Mouse (Mus musculus) MEL (cell line): ENCODE measurements around the gene Rpl14. TPM values are rescaled to one million over a fixed set of nuclear protein-coding genes. Genes with fewer than 3 reads are reported as not detected.

Source experiments
- DNase-seq: peaks from one replicate; pipeline ENCODE4 v3.0.0; 2011; ENCODE audit warnings: low read depth, low spot score
- H3K27ac ChIP-seq: 2 replicates; pipeline ENCODE4 v1.5.1; 2012; ENCODE audit warnings: low read depth, mild to moderate bottlenecking, control low read depth, low read length, moderate library complexity; ENCODE audit not compliant: control insufficient read depth
- H3K27me3 ChIP-seq, 2 experiments: fragments of 150-350 bp in 1 of 2; sonication (generic) in 1 of 2; 2 replicates each; pipeline ENCODE4 v1.6.1; 2012; ENCODE audit warnings: low read length in 2 of 2, mild to moderate bottlenecking in 2 of 2, improper control_type of control experiment in 1 of 2, moderate library complexity in 1 of 2; ENCODE audit not compliant: insufficient read depth in 2 of 2, control insufficient read depth in 1 of 2
- H3K36me3 ChIP-seq, 2 experiments: 2 replicates each; pipeline ENCODE4 v1.6.1; 2012 to 2014; ENCODE audit warnings: low read length in 2 of 2, improper control_type of control experiment in 1 of 2, inconsistent platforms in 1 of 2, mild to moderate bottlenecking in 1 of 2; ENCODE audit not compliant: insufficient read depth in 2 of 2, control insufficient read depth in 1 of 2
- H3K4me1 ChIP-seq, 2 experiments: fragments of 150-350 bp in 1 of 2; sonication (generic) in 1 of 2; 2 replicates each; pipeline ENCODE4 v1.6.1; 2012; ENCODE audit warnings: low read length in 2 of 2, improper control_type of control experiment in 1 of 2, mild to moderate bottlenecking in 1 of 2; ENCODE audit not compliant: insufficient read depth in 2 of 2, control insufficient read depth in 1 of 2
- H3K4me3 ChIP-seq, 2 experiments: fragments of 150-350 bp in 1 of 2; sonication (generic) in 1 of 2; 2 replicates each; pipeline ENCODE4 v1.5.1; 2012; ENCODE audit warnings: low read depth in 2 of 2, low read length in 2 of 2, mild to moderate bottlenecking in 2 of 2, moderate library complexity in 2 of 2, control low read depth in 1 of 2, improper control_type of control experiment in 1 of 2; ENCODE audit not compliant: control insufficient read depth in 1 of 2, insufficient read depth in 1 of 2
- H3K79me2 ChIP-seq: 2 replicates; pipeline ENCODE4 v1.6.1; 2012; ENCODE audit warnings: mild to moderate bottlenecking, low read length, moderate library complexity; ENCODE audit not compliant: control insufficient read depth, poor library complexity, insufficient read depth
- H3K9ac ChIP-seq: 2 replicates; pipeline ENCODE4 v1.6.1; 2012; ENCODE audit warnings: low read depth, mild to moderate bottlenecking, control low read depth, low read length, moderate library complexity; ENCODE audit not compliant: control insufficient read depth, poor library complexity, severe bottlenecking
- H3K9me3 ChIP-seq: fragments of 150-350 bp; sonication (generic); replicated peaks from 2 replicates; pipeline ENCODE4 v1.6.1; 2012; ENCODE audit warnings: mild to moderate bottlenecking, low read length, improper control_type of control experiment, moderate library complexity; ENCODE audit not compliant: insufficient read depth
- BHLHE40 ChIP-seq: IDR thresholded peaks from 2 replicates; pipeline ENCODE4 v1.6.1; 2012; ENCODE audit warnings: low read depth, mild to moderate bottlenecking, inconsistent platforms, low read length, improper control_type of control experiment, borderline replicate concordance
- CHD2 ChIP-seq: IDR thresholded peaks from 2 replicates; pipeline ENCODE4 v1.6.1; 2011; ENCODE audit warnings: low read length, improper control_type of control experiment
- CTCF ChIP-seq, 3 experiments: IDR thresholded peaks in 2 of 3; conservative IDR thresholded peaks in 1 of 3; 2 replicates each; pipeline ENCODE4 v1.5.1; 2011 to 2012; ENCODE audit warnings: low read length in 3 of 3, low read depth in 2 of 3, mild to moderate bottlenecking in 2 of 3, improper control_type of control experiment in 1 of 3, inconsistent platforms in 1 of 3, mixed read lengths in 1 of 3, moderate library complexity in 1 of 3; ENCODE audit not compliant: control insufficient read depth in 1 of 3, insufficient read depth in 1 of 3, poor library complexity in 1 of 3, severe bottlenecking in 1 of 3
- E2F4 ChIP-seq: IDR thresholded peaks from 2 replicates; pipeline ENCODE4 v1.6.1; 2011; ENCODE audit warnings: low read depth, low read length, improper control_type of control experiment, borderline replicate concordance
- ETS1 ChIP-seq: IDR thresholded peaks from 2 replicates; pipeline ENCODE4 v1.6.1; 2012; ENCODE audit warnings: low read depth, mild to moderate bottlenecking, inconsistent platforms, low read length, improper control_type of control experiment, moderate library complexity
- GABPA ChIP-seq: IDR thresholded peaks from 2 replicates; pipeline ENCODE4 v1.6.1; 2012; ENCODE audit warnings: low read depth, mild to moderate bottlenecking, inconsistent platforms, low read length, improper control_type of control experiment, moderate library complexity
- GATA1 ChIP-seq: IDR thresholded peaks from 2 replicates; pipeline ENCODE4 v1.6.1; 2011; ENCODE audit warnings: low read depth, low read length, improper control_type of control experiment
- HCFC1 ChIP-seq: IDR thresholded peaks from 2 replicates; pipeline ENCODE4 v1.6.1; 2012; ENCODE audit warnings: low read depth, mild to moderate bottlenecking, inconsistent platforms, low read length, improper control_type of control experiment, moderate library complexity
- JUND ChIP-seq: IDR thresholded peaks from 2 replicates; pipeline ENCODE4 v1.6.1; 2011; ENCODE audit warnings: low read depth, mild to moderate bottlenecking, improper control_type of control experiment, low read length
- KAT2A ChIP-seq: conservative IDR thresholded peaks from 2 replicates; pipeline ENCODE4 v1.6.1; 2012; ENCODE audit warnings: low read depth, low read length, improper control_type of control experiment, inconsistent platforms
- MAFK ChIP-seq: IDR thresholded peaks from 2 replicates; pipeline ENCODE4 v1.6.1; 2011; ENCODE audit warnings: low read depth, mild to moderate bottlenecking, low read length, improper control_type of control experiment, borderline replicate concordance
- MAX ChIP-seq: IDR thresholded peaks from 2 replicates; pipeline ENCODE4 v1.6.1; 2011; ENCODE audit warnings: low read length, improper control_type of control experiment
- MYB ChIP-seq: IDR thresholded peaks from 2 replicates; pipeline ENCODE4 v1.6.1; 2011; ENCODE audit warnings: mild to moderate bottlenecking, low read depth, low read length, improper control_type of control experiment
- MYC ChIP-seq: IDR thresholded peaks from 2 replicates; pipeline ENCODE4 v1.6.1; 2011; ENCODE audit warnings: low read depth, mild to moderate bottlenecking, low read length, improper control_type of control experiment, moderate library complexity
- NRF1 ChIP-seq: IDR thresholded peaks from 2 replicates; pipeline ENCODE4 v1.6.1; 2014; ENCODE audit warnings: low read depth, mild to moderate bottlenecking, inconsistent platforms, low read length, improper control_type of control experiment, moderate library complexity; ENCODE audit not compliant: poor library complexity, insufficient read depth, severe bottlenecking
- POLR2A ChIP-seq, 2 experiments: IDR thresholded peaks; 2 replicates each; pipeline ENCODE4 v1.6.1; 2011 to 2012; ENCODE audit warnings: low read length in 2 of 2, mild to moderate bottlenecking in 2 of 2, control low read depth in 1 of 2, improper control_type of control experiment in 1 of 2, low read depth in 1 of 2, moderate library complexity in 1 of 2; ENCODE audit not compliant: control insufficient read depth in 1 of 2, insufficient read depth in 1 of 2, poor library complexity in 1 of 2
- POLR2AphosphoS2 ChIP-seq: IDR thresholded peaks from 2 replicates; pipeline ENCODE4 v1.6.1; 2011; ENCODE audit warnings: low read length, improper control_type of control experiment
- POLR2AphosphoS5 ChIP-seq: IDR thresholded peaks from 2 replicates; pipeline ENCODE4 v1.6.1; 2012; ENCODE audit warnings: low read depth, borderline replicate concordance, mild to moderate bottlenecking, inconsistent platforms, low read length, moderate library complexity, mixed read lengths
- SIN3A ChIP-seq: IDR thresholded peaks from 2 replicates; pipeline ENCODE4 v1.6.1; 2012; ENCODE audit warnings: low read length, improper control_type of control experiment, inconsistent platforms
- TAL1 ChIP-seq: IDR thresholded peaks from 2 replicates; pipeline ENCODE4 v1.6.1; 2012; ENCODE audit warnings: mild to moderate bottlenecking, inconsistent platforms, low read length, moderate library complexity, mixed read lengths
- TBP ChIP-seq: IDR thresholded peaks from 2 replicates; pipeline ENCODE4 v1.8.0; 2011; ENCODE audit warnings: low read depth, low read length, improper control_type of control experiment
- UBTF ChIP-seq: IDR thresholded peaks from 2 replicates; pipeline ENCODE4 v1.6.1; 2012; ENCODE audit warnings: low read depth, mild to moderate bottlenecking, inconsistent platforms, low read length, improper control_type of control experiment, moderate library complexity, borderline replicate concordance; ENCODE audit not compliant: insufficient read depth
- ZMIZ1 ChIP-seq: IDR thresholded peaks from 2 replicates; pipeline ENCODE4 v1.6.1; 2012; ENCODE audit warnings: low read depth, mild to moderate bottlenecking, inconsistent platforms, low read length, improper control_type of control experiment, moderate library complexity
- polyA plus RNA-seq, 2 experiments: library from polyadenylated mRNA; stranded (reverse) in 1 of 2; unstranded in 1 of 2; fragments of >175 nt in 1 of 2; fragments of >200 nt in 1 of 2; gene quantifications; 2 replicates each; pipeline versions ENCODE4 v1.2.1 to v1.2.4; 2012; ENCODE audit warnings: low replicate concordance in 2 of 2, low read depth in 1 of 2; ENCODE audit not compliant: insufficient read length in 2 of 2, insufficient read depth in 1 of 2, missing spikeins in 1 of 2
- total RNA-seq: library from RNA; depleted of rRNA; stranded (reverse); fragments of 300-350 nt; gene quantifications from 2 replicates; pipeline ENCODE4 v1.2.3, GENCODE M21; 2012

Gene Rpl14
- total and polyA plus RNA-seq, 3 experiments: 502 to 1,607 TPM; not detected in 1

DNA sequence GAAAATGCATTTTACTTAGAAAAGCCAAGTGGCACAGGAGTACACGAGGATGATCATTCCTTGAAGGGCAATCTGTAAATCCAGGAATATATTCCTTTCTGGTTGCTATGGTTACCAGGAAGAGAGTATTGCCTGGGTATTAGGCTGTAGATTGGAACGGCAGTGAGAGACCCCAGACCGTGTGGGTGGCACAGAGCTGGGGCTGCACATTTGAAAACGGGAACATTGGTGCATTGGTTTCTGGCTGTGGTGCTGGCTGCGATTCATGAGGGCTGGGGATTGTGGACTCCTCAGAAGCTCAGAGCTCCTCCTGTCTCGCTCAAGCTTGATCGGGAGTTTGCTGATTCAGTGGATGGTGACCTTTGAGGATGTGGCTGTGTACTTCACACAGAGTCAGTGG, 8.6 kb downstream of the Rpl14 start:
- Histone ChIP-seq H3K4me1 (peaks cover 0 to 9% of the 10 kb centered on the region in 2 experiments; a peak in 2 of 4 replicates), H3K4me3 (no peak overlapping the region), H3K27ac (no peak overlapping the region), H3K36me3 (peaks cover 0 to 4% of the 10 kb centered on the region in 2 experiments; a peak in 1 of 4 replicates), H3K9me3 (no peaks in the 10 kb centered on the region), H3K27me3 (no peaks in the 10 kb centered on the region)
- no peak for DNase-seq
- TF ChIP-seq UBTF: no peak
- TF ChIP-seq, all 39 proteins: peak for 0
- Histone ChIP-seq H3K79me2 (peaks cover 3% of the 10 kb centered on the region), H3K9ac (no peak overlapping the region)

GRCm38 (mm10) chr9:120581941-120582618, 10.8 kb downstream of the Rpl14 start:
- H3K27me3 ChIP-seq: no peaks in the 10 kb centered on the region
- H3K79me2 ChIP-seq: peaks cover 3% of the 10 kb centered on the region
- peak overlapping the region; percentile 66 for H3K9ac ChIP-seq
- 0 out of 4 replicates have a peak, but pooled peaks cover 0 to 5% of the 10 kb centered on the region in 2 experiments for H3K4me1 ChIP-seq
- peak overlapping the region; percentile 47 for H3K27ac ChIP-seq
- DNase-seq: peak; percentile 89
- H3K36me3 ChIP-seq: peaks cover 0 to 2% of the 10 kb centered on the region in 2 experiments; a peak in 1 of 4 replicates
- no peaks in the 10 kb centered on the region for H3K9me3 ChIP-seq
- TF ChIP-seq BHLHE40: no peak
- no peak for TF ChIP-seq POLR2AphosphoS5
- no peak for TF ChIP-seq TBP
- no peak for TF ChIP-seq HCFC1
- TF ChIP-seq ZMIZ1: peak; percentile 14; the same call in 1 of the 2 replicates
- peak overlapping the region; percentile 52 to 66 for H3K4me3 ChIP-seq

GRCm38 (mm10) chr9:120582619-120583308, 11.5 kb downstream of the Rpl14 start:
- Histone ChIP-seq H3K79me2 (no peaks in the 10 kb centered on the region), H3K27me3 (no peaks in the 10 kb centered on the region), H3K9me3 (no peaks in the 10 kb centered on the region), H3K27ac (peak overlapping the region; percentile 93), H3K36me3 (peaks cover 0 to 2% of the 10 kb centered on the region in 2 experiments; a peak in 1 of 4 replicates), H3K9ac (peak overlapping the region; percentile 72), H3K4me3 (peak overlapping the region; percentile 52 to 66), H3K4me1 (0 out of 4 replicates have a peak, but pooled peaks cover 0 to 2% of the 10 kb centered on the region in 2 experiments)
- DNase-seq: peak; percentile 96
- TF ChIP-seq CHD2 (no peak), KAT2A (0 out of 2 replicates have a peak, but pooled peaks have one; percentile 4), MAFK (no peak), TBP (peak; percentile 51), MYB (no peak), GATA1 (no peak), BHLHE40 (0 out of 2 replicates have a peak, but pooled peaks have one; percentile 20), MYC (peak; percentile 84), POLR2A (IDR thresholded peaks at IDR 0.05; ENCODE audit: control insufficient read depth in 1 of 2, insufficient read depth in 1 of 2, low read depth in 1 of 2, low read length in 2 of 2, poor library complexity in 1 of 2) (peak; percentile 59 to 72; a peak in 3 of 4 replicates), CTCF (IDR thresholded peaks at IDR 0.05 in 2 of 3, conservative IDR thresholded peaks at IDR 0.05 in 1 of 3; ENCODE audit: control insufficient read depth in 1 of 3, insufficient read depth in 1 of 3, low read depth in 2 of 3, low read length in 3 of 3, poor library complexity in 1 of 3, severe bottlenecking in 1 of 3) (peak; percentile 67 to 92 (median 68)), SIN3A (peak; percentile 74), E2F4 (no peak), GABPA (no peak), TAL1 (no peak), NRF1 (peak; percentile 76), ETS1 (peak; percentile 51), MAX (peak; percentile 89), POLR2AphosphoS2 (0 out of 2 replicates have a peak, but pooled peaks have one; percentile 25), JUND (no peak), HCFC1 (peak; percentile 45; the same call in 1 of the 2 replicates), UBTF (no peak)
